Mouse (Mus musculus): ENCODE measurements around the gene Fthl17b. TPM values are rescaled to one million over a fixed set of nuclear protein-coding genes. Genes with fewer than 3 reads are reported as not detected.
"Not testable (repeated sequence)": the region's sequence is repeated elsewhere in the genome, so short reads cannot be mapped to it uniquely, and the experiment has no call there.

Fthl17b gene
- polyA plus RNA-seq (2016; fragmentation: Nextera tagmentation; extraction: Ambion mirVana) = not detected in 2 replicates

- not testable (repeated sequence) for H3K4me1 ChIP-seq; H3K27me3 ChIP-seq (ENCODE audit: insufficient read depth, poor library complexity, severe bottlenecking); H3K9me3 ChIP-seq; H3K27ac ChIP-seq; H3K4me3 ChIP-seq; H3K36me3 ChIP-seq; DNase-seq (ENCODE audit: low spot score)
- WGBS = 89% methylated on average over 4 of the region's 11 CpGs
Measured at GRCm38 (mm10) chrX:8962875-8963274, at the start of gene Fthl17b. Gene Fthl17b (minus strand): TSS chrX:8962975.

- H3K27me3 ChIP-seq (ENCODE audit: insufficient read depth, poor library complexity, severe bottlenecking); H3K9me3 ChIP-seq; H3K36me3 ChIP-seq; DNase-seq (ENCODE audit: low spot score); H3K27ac ChIP-seq; H3K4me1 ChIP-seq; H3K4me3 ChIP-seq: not testable (repeated sequence)
- no CpG with 5 or more reads among the region's 9 CpGs for WGBS
Measured at GRCm38 (mm10) chrX:8986655-8987054, 23.9 kb upstream of the Fthl17b start, which contains the start of gene Fthl17d. Gene Fthl17d (minus strand): TSS chrX:8986755.

- not testable (repeated sequence) for H3K4me3 ChIP-seq; H3K27me3 ChIP-seq (ENCODE audit: insufficient read depth, poor library complexity, severe bottlenecking); H3K4me1 ChIP-seq; DNase-seq (ENCODE audit: low spot score); H3K9me3 ChIP-seq; H3K27ac ChIP-seq; H3K36me3 ChIP-seq
- WGBS = no CpG with 5 or more reads among the region's 11 CpGs
Measured at GRCm38 (mm10) chrX:8976459-8976858, 13.7 kb upstream of the Fthl17b start, which contains the start of gene Fthl17c. Gene Fthl17c (minus strand): TSS chrX:8976559.

GRCm38 (mm10) chrX:8964618-8965017, 1.8 kb upstream of the Fthl17b start:
- 40% methylated on average over 4 of the region's 4 CpGs for WGBS
- not testable (repeated sequence) for DNase-seq (ENCODE audit: low spot score); H3K36me3 ChIP-seq; H3K4me1 ChIP-seq; H3K4me3 ChIP-seq; H3K27me3 ChIP-seq (ENCODE audit: insufficient read depth, poor library complexity, severe bottlenecking); H3K27ac ChIP-seq; H3K9me3 ChIP-seq

- H3K27ac ChIP-seq; H3K4me1 ChIP-seq; H3K4me3 ChIP-seq; H3K27me3 ChIP-seq (ENCODE audit: insufficient read depth, poor library complexity, severe bottlenecking); H3K36me3 ChIP-seq; H3K9me3 ChIP-seq: not testable (repeated sequence)
- peak; percentile 77 for DNase-seq (ENCODE audit: low spot score)
- 17% methylated on average over 7 of the region's 7 CpGs for WGBS
Measured at GRCm38 (mm10) chrX:8948130-8948805, 14.5 kb downstream of the Fthl17b start.

- Histone ChIP-seq H3K27me3 (ENCODE audit: insufficient read depth, poor library complexity, severe bottlenecking) (no peaks in the 10 kb centered on the region), H3K9me3 (no peaks in the 10 kb centered on the region), H3K4me3 (no peak overlapping the region), H3K27ac (no peak overlapping the region), H3K36me3 (no peaks in the 10 kb centered on the region), H3K4me1 (no peaks in the 10 kb centered on the region)
- WGBS = 82% methylated on average over 8 of the region's 8 CpGs
- DNase-seq (ENCODE audit: low spot score) = no peak
Measured at GRCm38 (mm10) chrX:8944041-8944440, 18.7 kb downstream of the Fthl17b start.

GRCm38 (mm10) chrX:8927308-8927707, 35.5 kb downstream of the Fthl17b start:
- no peaks in the 10 kb centered on the region for H3K4me1 ChIP-seq
- no peak overlapping the region for H3K27ac ChIP-seq
- H3K36me3 ChIP-seq = no peaks in the 10 kb centered on the region
- H3K27me3 ChIP-seq (ENCODE audit: insufficient read depth, poor library complexity, severe bottlenecking) = no peaks in the 10 kb centered on the region
- no peak overlapping the region for H3K4me3 ChIP-seq
- no peak for DNase-seq (ENCODE audit: low spot score)
- no peaks in the 10 kb centered on the region for H3K9me3 ChIP-seq
- 43% methylated on average over 4 of the region's 4 CpGs for WGBS

- 49% methylated on average over 9 of the region's 9 CpGs for WGBS
- Histone ChIP-seq H3K36me3 (no peaks in the 10 kb centered on the region), H3K27me3 (ENCODE audit: insufficient read depth, poor library complexity, severe bottlenecking) (no peaks in the 10 kb centered on the region), H3K27ac (no peak overlapping the region), H3K9me3 (no peaks in the 10 kb centered on the region), H3K4me3 (no peak overlapping the region), H3K4me1 (no peaks in the 10 kb centered on the region)
- DNase-seq (ENCODE audit: low spot score) = no peak
Measured at GRCm38 (mm10) chrX:8921813-8922607, 40.8 kb downstream of the Fthl17b start.

- Histone ChIP-seq H3K36me3 (no peaks in the 10 kb centered on the region), H3K27me3 (ENCODE audit: insufficient read depth, poor library complexity, severe bottlenecking) (no peaks in the 10 kb centered on the region), H3K4me1 (no peaks in the 10 kb centered on the region), H3K27ac (no peak overlapping the region), H3K9me3 (no peaks in the 10 kb centered on the region), H3K4me3 (no peak overlapping the region)
- DNase-seq (ENCODE audit: low spot score) = no peak
- 86% methylated on average over 4 of the region's 4 CpGs for WGBS
Measured at GRCm38 (mm10) chrX:8921080-8921479, 41.7 kb downstream of the Fthl17b start.

Other genes with a start within 250 kb of the Fthl17b start
- gene Ssx9, start 214.5 kb downstream of the Fthl17b start, polyA plus RNA-seq (2016; fragmentation: Nextera tagmentation; extraction: Ambion mirVana) = not detected in 2 replicates
- gene Ssxb5, start 159.3 kb downstream of the Fthl17b start, polyA plus RNA-seq (2016; fragmentation: Nextera tagmentation; extraction: Ambion mirVana) = not detected in 2 replicates
- gene Gm6592, start 119.0 kb downstream of the Fthl17b start, polyA plus RNA-seq (2016; fragmentation: Nextera tagmentation; extraction: Ambion mirVana) = not detected in 2 replicates
- gene Gm5751, start 88.7 kb downstream of the Fthl17b start, polyA plus RNA-seq (2016; fragmentation: Nextera tagmentation; extraction: Ambion mirVana) = not detected in 2 replicates
- gene B630019K06Rik, start 70.6 kb downstream of the Fthl17b start, polyA plus RNA-seq (2016; fragmentation: Nextera tagmentation; extraction: Ambion mirVana) = 1.6 and 1.7 TPM in 2 replicates
- gene Fthl17c, start 13.6 kb upstream of the Fthl17b start, polyA plus RNA-seq (2016; fragmentation: Nextera tagmentation; extraction: Ambion mirVana) = not detected in 2 replicates
- gene Fthl17d, start 23.8 kb upstream of the Fthl17b start, polyA plus RNA-seq (2016; fragmentation: Nextera tagmentation; extraction: Ambion mirVana) = not detected in 2 replicates
- gene Fthl17e, start 70.5 kb upstream of the Fthl17b start, polyA plus RNA-seq (2016; fragmentation: Nextera tagmentation; extraction: Ambion mirVana) = not detected in 2 replicates
- not detected in 2 replicates for gene Fthl17f, start 100.0 kb upstream of the Fthl17b start, polyA plus RNA-seq (2016; fragmentation: Nextera tagmentation; extraction: Ambion mirVana)
- gene 4930402K13Rik, start 141.6 kb upstream of the Fthl17b start, polyA plus RNA-seq (2016; fragmentation: Nextera tagmentation; extraction: Ambion mirVana) = not detected in 2 replicates
- gene Lancl3, start 236.9 kb upstream of the Fthl17b start, polyA plus RNA-seq (2016; fragmentation: Nextera tagmentation; extraction: Ambion mirVana) = 0.37 and 0.67 TPM in 2 replicates